Mouse (Mus musculus): ENCODE results near the gene Spata9. TPM values are rescaled to one million over a fixed set of nuclear protein-coding genes. Genes with fewer than 3 reads are reported as not detected.
A peak's percentile ranks its signal among the peaks of the same experiment; 100 is the strongest.

The Spata9 gene
- polyA plus RNA-seq, 1 experiment from 2014 or later = 0.31 TPM

DNA sequence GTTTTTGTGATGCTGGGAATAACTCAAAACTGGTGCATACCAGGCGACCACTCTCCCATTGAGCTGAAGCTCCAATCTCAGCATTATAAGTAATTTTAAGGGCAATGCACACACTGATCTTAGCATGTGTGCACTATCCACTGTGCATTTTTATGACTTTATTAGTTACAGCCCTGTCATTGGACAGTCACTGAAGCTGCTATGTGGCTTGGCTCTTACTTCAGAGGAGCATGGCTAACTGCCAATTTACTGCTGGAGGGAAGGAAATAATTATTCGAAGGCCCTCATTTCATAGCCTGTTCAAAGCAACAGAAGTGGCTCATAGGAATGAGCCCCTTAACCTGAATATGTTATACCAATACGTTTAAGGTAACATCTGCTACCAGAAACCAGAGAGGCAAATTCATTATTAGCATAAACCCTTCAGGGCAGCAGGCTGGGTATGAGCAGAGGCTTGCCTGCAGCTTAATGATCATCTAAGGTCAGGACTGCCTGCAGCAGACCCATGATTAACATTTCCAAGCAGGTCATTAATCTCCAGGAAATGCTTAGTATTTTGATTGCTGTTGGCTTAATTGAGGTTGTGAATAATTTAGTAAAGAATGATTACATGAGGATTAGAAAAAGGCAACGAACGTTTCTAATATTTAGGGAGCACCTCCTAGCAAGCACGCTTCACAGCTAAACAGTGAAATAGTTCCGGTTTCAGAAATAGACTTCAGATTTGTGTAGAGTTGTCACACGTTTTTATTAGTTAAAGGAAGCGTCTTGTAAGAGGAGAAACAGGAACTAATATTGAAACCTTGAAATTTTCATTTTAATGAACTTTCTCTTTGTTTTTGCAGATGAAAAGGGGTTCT, 25.4 kb downstream of the Spata9 start:
- H3K4me3 ChIP-seq = no peak overlapping the region
- no peak overlapping the region for H3K27ac ChIP-seq
- 54% methylated on average over 9 of the region's 9 CpGs for WGBS
- H3K27me3 ChIP-seq = no peaks in the 10 kb centered on the region
- ATAC-seq (replicated peaks; ENCODE audit: insufficient number of reproducible peaks, insufficient read depth, low FRiP score, low read depth) = no peak
- peaks cover 2% of the 10 kb centered on the region; the same call in 1 of the 2 replicates for H3K4me1 ChIP-seq (replicated peaks)
- no peak overlapping the region for H3K9ac ChIP-seq
- no peaks in the 10 kb centered on the region for H3K36me3 ChIP-seq
- H3K4me2 ChIP-seq = no peak overlapping the region
- H3K9me3 ChIP-seq (replicated peaks) = no peaks in the 10 kb centered on the region

DNA sequence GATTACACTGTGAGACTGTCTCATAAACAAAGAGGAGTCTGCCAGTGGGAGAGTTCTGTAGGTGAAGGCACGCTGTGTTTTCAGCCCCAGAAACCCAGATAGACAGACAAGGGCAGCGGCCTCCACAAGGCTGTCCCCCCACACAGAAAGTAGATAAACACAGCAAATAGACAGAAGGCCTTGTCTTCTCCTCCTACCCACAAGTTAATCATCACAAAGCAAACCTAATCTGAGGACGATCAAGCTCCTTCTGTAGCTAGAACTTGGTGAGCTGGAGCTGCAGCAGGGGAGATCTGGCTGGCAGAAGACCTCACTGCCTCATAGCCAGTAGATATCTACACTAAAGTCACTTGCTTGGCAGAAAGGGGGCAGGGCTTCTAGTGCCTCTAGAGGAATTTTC, 36.3 kb downstream of the Spata9 start:
- Histone ChIP-seq H3K36me3 (peaks cover 4% of the 10 kb centered on the region; the same call in 1 of the 2 replicates), H3K4me3 (no peak overlapping the region), H3K9me3 (replicated peaks) (no peaks in the 10 kb centered on the region), H3K4me2 (no peak overlapping the region), H3K4me1 (replicated peaks) (no peaks in the 10 kb centered on the region), H3K27me3 (no peaks in the 10 kb centered on the region), H3K27ac (no peak overlapping the region), H3K9ac (no peak overlapping the region)
- ATAC-seq (replicated peaks; ENCODE audit: insufficient number of reproducible peaks, insufficient read depth, low FRiP score, low read depth) = no peak
- 80% methylated on average over 3 of the region's 3 CpGs for WGBS

DNA sequence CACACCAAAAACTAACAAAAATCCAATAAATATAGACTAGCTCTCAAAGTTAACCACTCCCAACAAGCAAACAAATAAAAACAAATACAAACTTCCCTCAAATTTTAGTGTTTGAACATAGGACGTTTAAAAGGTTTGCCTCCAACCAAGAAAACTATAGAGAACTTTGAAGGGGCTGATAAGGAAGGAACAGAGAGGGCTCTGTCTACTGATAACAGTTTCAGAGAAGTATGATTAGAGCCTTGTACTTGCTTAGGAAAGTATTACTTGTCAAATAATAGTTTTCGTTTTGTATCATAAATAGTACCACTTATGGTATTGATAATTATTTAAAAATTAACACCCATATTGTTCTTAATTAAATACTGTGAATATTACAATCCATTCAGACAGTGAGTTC, 47.6 kb downstream of the Spata9 start:
- WGBS = 42% methylated on average over 2 of the region's 2 CpGs
- Histone ChIP-seq H3K27ac (no peak overlapping the region), H3K9ac (no peak overlapping the region), H3K27me3 (no peaks in the 10 kb centered on the region), H3K4me3 (no peak overlapping the region), H3K4me1 (replicated peaks) (peaks cover 5% of the 10 kb centered on the region), H3K4me2 (no peak overlapping the region), H3K36me3 (no peaks in the 10 kb centered on the region), H3K9me3 (replicated peaks) (no peaks in the 10 kb centered on the region)
- ATAC-seq (replicated peaks; ENCODE audit: insufficient number of reproducible peaks, insufficient read depth, low FRiP score, low read depth) = no peak

DNA sequence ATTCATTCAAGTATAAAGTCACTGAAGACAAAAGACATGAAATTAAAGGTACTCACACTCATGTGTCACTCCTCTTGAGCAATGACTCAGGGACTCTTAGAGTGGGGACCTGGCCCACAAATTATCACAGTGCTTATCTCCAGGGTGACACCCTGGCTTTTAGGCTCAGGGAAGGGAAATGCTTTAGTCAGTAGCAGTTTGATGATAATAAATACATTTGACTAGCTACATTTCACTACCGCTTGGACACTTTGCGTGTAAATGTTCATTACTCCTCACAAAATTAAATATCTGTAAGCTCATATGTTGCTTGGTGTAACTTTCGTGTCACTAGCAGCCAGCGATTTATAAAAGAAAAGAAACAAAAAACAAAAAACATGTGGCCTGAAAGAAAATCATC, 50.5 kb downstream of the Spata9 start:
- H3K9me3 ChIP-seq (replicated peaks) = no peaks in the 10 kb centered on the region
- 60% methylated on average over 4 of the region's 4 CpGs for WGBS
- H3K27ac ChIP-seq = peak overlapping the region; percentile 97
- peak overlapping the region; percentile 88 for H3K9ac ChIP-seq
- no peaks in the 10 kb centered on the region for H3K27me3 ChIP-seq
- no peaks in the 10 kb centered on the region for H3K36me3 ChIP-seq
- H3K4me2 ChIP-seq = peak overlapping the region; percentile 79
- no peak for ATAC-seq (replicated peaks; ENCODE audit: insufficient number of reproducible peaks, insufficient read depth, low FRiP score, low read depth)
- peaks cover 5% of the 10 kb centered on the region for H3K4me1 ChIP-seq (replicated peaks)
- H3K4me3 ChIP-seq = peak overlapping the region; percentile 86

DNA sequence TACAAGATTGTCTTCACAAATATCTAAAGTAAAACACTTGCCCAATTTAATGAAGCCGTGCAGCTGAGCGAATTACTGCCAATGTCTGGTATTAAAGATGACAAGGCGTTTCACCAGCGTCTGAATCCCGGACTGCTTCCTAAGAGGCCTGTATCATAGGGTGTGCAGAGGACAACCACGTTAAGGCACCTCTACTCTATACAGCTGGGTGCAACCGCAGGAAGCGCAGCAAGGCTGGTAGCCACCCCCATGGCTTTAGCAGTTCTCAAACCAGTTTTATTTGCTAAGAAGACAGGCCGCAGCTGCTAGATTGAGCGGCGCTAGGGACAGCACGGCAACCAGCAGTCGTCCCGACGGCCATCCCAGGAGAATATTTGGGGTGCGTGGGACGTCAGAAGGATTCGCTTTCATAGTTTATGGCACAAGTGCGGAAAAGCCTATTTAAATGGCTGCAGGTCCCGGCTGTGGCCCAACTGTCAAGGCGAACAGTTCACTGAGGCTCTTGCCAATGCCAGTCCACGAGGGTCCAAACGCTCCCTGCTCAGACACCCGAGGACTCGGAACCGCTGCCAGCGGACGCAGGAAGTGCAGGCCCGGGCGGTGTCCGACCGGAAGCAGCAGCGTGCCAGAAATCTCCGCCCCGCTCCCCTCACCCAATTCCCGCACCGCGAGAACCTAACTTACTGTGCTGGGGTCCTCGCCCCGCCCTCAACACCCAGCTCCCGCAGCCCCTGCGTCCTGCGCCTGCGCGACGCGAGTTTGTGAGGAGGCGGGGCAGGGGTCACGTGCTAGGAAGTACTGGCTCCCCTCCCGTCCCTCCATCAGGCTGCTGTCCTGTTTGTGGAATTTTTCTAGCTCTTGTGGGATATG, 51.3 kb downstream of the Spata9 start, which contains the start of gene Rfesd:
Gene Rfesd (minus strand): TSS at position 746 of the 870 bp plus-strand sequence.
- Histone ChIP-seq H3K4me1 (replicated peaks) (peaks cover 5% of the 10 kb centered on the region), H3K9me3 (replicated peaks) (no peaks in the 10 kb centered on the region), H3K4me3 (peak within 1 kb of the TSS; percentile 86), H3K27ac (peak within 1 kb of the TSS; percentile 97), H3K36me3 (no peaks in the 10 kb centered on the region), H3K4me2 (peak within 1 kb of the TSS; percentile 79), H3K27me3 (no peaks in the 10 kb centered on the region; the same call in 1 of the 2 replicates), H3K9ac (peak within 1 kb of the TSS; percentile 88)
- peak; percentile 100 for ATAC-seq (replicated peaks; ENCODE audit: insufficient number of reproducible peaks, insufficient read depth, low FRiP score, low read depth)
- WGBS = under 1% methylated on average over 47 of the region's 50 CpGs

DNA sequence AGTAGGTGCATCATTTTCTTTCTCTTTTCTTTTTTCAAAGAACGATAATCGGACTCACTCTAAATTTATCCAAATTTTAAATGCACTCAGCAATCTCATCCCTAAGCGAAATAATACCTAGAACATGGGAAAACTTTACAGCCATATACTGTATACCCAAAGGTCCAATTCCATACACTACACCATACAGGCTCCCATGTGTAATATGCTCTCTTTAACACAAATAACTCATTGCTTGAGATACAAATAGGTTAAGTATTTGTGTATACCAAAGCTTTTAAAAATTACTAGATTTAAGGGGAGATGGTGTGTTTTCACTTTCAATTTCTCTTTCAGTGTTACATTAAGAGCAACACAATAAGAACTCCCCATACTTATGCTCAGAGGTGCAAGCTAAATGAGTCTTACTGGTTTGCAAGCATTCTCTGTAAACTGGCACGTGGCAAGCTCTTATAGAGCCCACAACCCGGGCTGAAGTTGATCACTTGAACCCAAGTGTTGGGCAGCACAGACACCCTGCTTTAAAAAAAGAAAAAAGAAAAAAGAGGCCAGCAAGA, 52.0 kb downstream of the Spata9 start:
- peak; percentile 8; the same call in 1 of the 2 replicates for ATAC-seq (replicated peaks; ENCODE audit: insufficient number of reproducible peaks, insufficient read depth, low FRiP score, low read depth)
- Histone ChIP-seq H3K4me1 (replicated peaks) (peaks cover 5% of the 10 kb centered on the region), H3K27me3 (no peaks in the 10 kb centered on the region; the same call in 1 of the 2 replicates), H3K9ac (no peak overlapping the region; the same call in 1 of the 2 replicates), H3K27ac (peak overlapping the region; percentile 97), H3K4me3 (peak overlapping the region; percentile 86), H3K4me2 (peak overlapping the region; percentile 79), H3K36me3 (no peaks in the 10 kb centered on the region), H3K9me3 (replicated peaks) (no peaks in the 10 kb centered on the region)
- WGBS = 45% methylated on average over 5 of the region's 5 CpGs

DNA sequence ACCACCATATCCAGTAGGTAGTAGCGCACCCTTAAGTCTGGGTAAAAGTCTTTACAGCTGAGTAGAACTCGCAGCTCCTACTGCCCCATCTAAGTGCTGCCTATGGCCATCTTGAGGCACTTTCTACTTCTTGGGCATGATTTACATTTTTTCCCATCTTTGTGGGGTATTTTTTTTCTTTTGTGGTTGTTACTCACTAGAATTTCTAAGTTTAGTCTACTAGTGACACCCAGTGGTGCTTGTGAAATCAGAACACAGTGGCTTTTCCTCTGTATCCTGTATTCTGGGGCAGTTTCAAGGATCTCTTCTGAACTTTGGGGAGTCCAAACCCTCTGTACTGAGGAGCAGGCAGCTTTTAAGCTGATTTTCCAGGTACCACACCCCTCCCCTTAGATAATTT, 54.8 kb downstream of the Spata9 start:
- Histone ChIP-seq H3K4me1 (replicated peaks) (peaks cover 5% of the 10 kb centered on the region), H3K9ac (no peak overlapping the region), H3K4me3 (no peak overlapping the region), H3K27me3 (no peaks in the 10 kb centered on the region; the same call in 1 of the 2 replicates), H3K4me2 (no peak overlapping the region), H3K36me3 (no peaks in the 10 kb centered on the region), H3K27ac (no peak overlapping the region), H3K9me3 (replicated peaks) (no peaks in the 10 kb centered on the region)
- ATAC-seq (replicated peaks; ENCODE audit: insufficient number of reproducible peaks, insufficient read depth, low FRiP score, low read depth) = no peak
- WGBS = 90% methylated on average over 2 of the region's 2 CpGs

DNA sequence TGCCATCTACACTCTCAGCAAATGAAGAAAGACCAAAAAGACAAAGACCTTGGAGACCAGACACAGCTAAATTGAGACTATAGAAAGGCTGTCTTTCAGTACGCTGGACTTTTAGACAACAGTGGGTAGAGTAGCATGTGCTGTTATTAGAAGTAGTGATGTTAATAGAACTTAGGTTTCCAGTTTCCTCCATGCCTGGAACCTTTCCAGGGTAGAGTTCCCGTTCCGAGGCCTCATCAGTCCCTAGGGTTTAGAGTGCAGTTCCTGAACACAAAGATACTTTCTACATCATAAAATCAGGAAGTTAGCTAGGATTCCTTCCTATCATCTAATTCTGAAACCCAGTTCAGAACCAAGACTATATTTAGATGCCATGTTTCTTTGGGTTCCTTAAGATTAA, 57.6 kb downstream of the Spata9 start:
- Histone ChIP-seq H3K9ac (no peak overlapping the region), H3K4me3 (no peak overlapping the region), H3K36me3 (no peaks in the 10 kb centered on the region), H3K27me3 (no peaks in the 10 kb centered on the region; the same call in 1 of the 2 replicates), H3K9me3 (replicated peaks) (no peaks in the 10 kb centered on the region), H3K27ac (no peak overlapping the region), H3K4me2 (no peak overlapping the region), H3K4me1 (replicated peaks) (no peaks in the 10 kb centered on the region)
- ATAC-seq (replicated peaks; ENCODE audit: insufficient number of reproducible peaks, insufficient read depth, low FRiP score, low read depth) = no peak
- 51% methylated on average over 3 of the region's 3 CpGs for WGBS

DNA sequence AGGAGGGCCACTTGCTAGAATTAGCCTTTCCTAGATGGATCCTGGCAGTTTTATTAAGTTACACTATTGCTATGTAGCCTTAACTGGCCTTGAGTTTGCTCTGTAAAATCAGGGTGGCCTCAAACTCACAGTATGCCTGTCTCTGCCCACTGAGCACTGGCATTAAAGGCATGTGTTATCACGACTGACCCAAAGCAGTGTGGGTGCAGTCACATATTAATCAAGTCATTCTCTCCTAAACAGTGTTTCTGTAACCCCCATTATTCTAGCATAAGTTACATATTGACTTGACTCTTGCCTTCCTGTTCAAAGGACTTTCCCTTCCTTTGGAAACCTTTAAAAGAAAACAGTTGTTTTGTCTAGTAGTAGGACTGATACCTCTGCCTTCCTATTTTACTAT, 75.5 kb downstream of the Spata9 start:
- H3K9ac ChIP-seq = no peak overlapping the region
- ATAC-seq (replicated peaks; ENCODE audit: insufficient number of reproducible peaks, insufficient read depth, low FRiP score, low read depth) = no peak
- 44% methylated on average over 1 of the region's 1 CpGs for WGBS
- H3K36me3 ChIP-seq = no peaks in the 10 kb centered on the region
- no peaks in the 10 kb centered on the region for H3K9me3 ChIP-seq (replicated peaks)
- no peaks in the 10 kb centered on the region for H3K27me3 ChIP-seq
- no peak overlapping the region for H3K4me3 ChIP-seq
- no peak overlapping the region for H3K27ac ChIP-seq
- H3K4me2 ChIP-seq = no peak overlapping the region
- H3K4me1 ChIP-seq (replicated peaks) = no peaks in the 10 kb centered on the region

DNA sequence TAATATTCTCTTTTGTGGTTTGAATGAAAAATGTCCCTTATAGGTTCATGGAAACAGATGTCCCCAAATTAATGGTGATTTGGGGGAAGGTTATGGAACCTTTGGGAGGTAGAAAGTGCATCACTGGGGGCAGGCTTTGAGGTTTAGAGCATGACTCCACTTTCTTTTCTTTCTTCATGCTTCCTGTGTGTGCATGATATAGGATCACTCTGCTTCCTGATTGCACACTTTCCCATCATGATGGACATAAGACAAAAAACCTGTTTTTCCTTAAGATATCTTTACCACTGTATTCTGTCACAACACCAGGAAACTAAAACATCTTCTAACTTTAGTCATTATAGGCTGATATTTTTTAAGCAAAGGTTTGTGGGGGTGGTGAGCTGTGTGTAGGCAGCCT, 78.0 kb downstream of the Spata9 start:
- Histone ChIP-seq H3K9ac (no peak overlapping the region), H3K4me3 (no peak overlapping the region), H3K27ac (no peak overlapping the region), H3K27me3 (no peaks in the 10 kb centered on the region), H3K36me3 (no peaks in the 10 kb centered on the region), H3K4me2 (no peak overlapping the region), H3K4me1 (replicated peaks) (no peaks in the 10 kb centered on the region), H3K9me3 (replicated peaks) (no peaks in the 10 kb centered on the region)
- no peak for ATAC-seq (replicated peaks; ENCODE audit: insufficient number of reproducible peaks, insufficient read depth, low FRiP score, low read depth)

All from heart, embryonic 15.5 days (tissue).